Mouse (Mus musculus): ENCODE data around the gene Aacs. TPM values are rescaled to one million over a fixed set of nuclear protein-coding genes. Genes with fewer than 3 reads are reported as not detected.
"Not testable (repeated sequence)": the region's sequence is repeated elsewhere in the genome, so short reads cannot be mapped to it uniquely, and the experiment has no call there.

Aacs gene
- polyA plus RNA-seq, 1 experiment: 53.3 TPM

- no peak overlapping the region for H3K4me3 ChIP-seq (ENCODE audit: insufficient read depth, poor library complexity, severe bottlenecking)
- H3K27me3 ChIP-seq (ENCODE audit: control insufficient read depth, insufficient read depth, insufficient read length): no peaks in the 10 kb centered on the region
- TF ChIP-seq MYOD1 (IDR thresholded peaks at IDR 0.05; ENCODE audit: control insufficient read depth, insufficient read length, low read depth): no peak
- TF ChIP-seq MAX (IDR thresholded peaks at IDR 0.05): peak; percentile 79
- peaks cover 51% of the 10 kb centered on the region for H3K36me3 ChIP-seq (ENCODE audit: control insufficient read depth, insufficient read depth)
- peaks cover 2% of the 10 kb centered on the region for H3K79me2 ChIP-seq (ENCODE audit: control insufficient read depth, insufficient read depth)
- H3ac ChIP-seq (ENCODE audit: control insufficient read depth, insufficient read length, low read depth): no peak overlapping the region
- H3K79me3 ChIP-seq (ENCODE audit: low read depth): no peaks in the 10 kb centered on the region
Observed at GRCm38 (mm10) chr5:125488116-125488455, 12.5 kb downstream of the Aacs start.

GRCm38 (mm10) chr5:125488953-125489352, 13.3 kb downstream of the Aacs start:
- not testable (repeated sequence) for H3K27me3 ChIP-seq (ENCODE audit: control insufficient read depth, insufficient read depth, insufficient read length); H3ac ChIP-seq (ENCODE audit: control insufficient read depth, insufficient read length, low read depth); H3K4me3 ChIP-seq (ENCODE audit: insufficient read depth, poor library complexity, severe bottlenecking); H3K79me2 ChIP-seq (ENCODE audit: control insufficient read depth, insufficient read depth); H3K79me3 ChIP-seq (ENCODE audit: low read depth)
- peaks cover 45% of the 10 kb centered on the region for H3K36me3 ChIP-seq (ENCODE audit: control insufficient read depth, insufficient read depth)

- no peak overlapping the region for H3K4me3 ChIP-seq (ENCODE audit: insufficient read depth, poor library complexity, severe bottlenecking)
- H3K79me3 ChIP-seq (ENCODE audit: low read depth): no peaks in the 10 kb centered on the region
- peaks cover 54% of the 10 kb centered on the region for H3K36me3 ChIP-seq (ENCODE audit: control insufficient read depth, insufficient read depth)
- TF ChIP-seq MYOG (IDR thresholded peaks at IDR 0.05; ENCODE audit: control insufficient read depth, extremely low read depth, insufficient read length) (no peak), MAX (IDR thresholded peaks at IDR 0.05) (no peak), CEBPB (IDR thresholded peaks at IDR 0.05; ENCODE audit: low read depth) (no peak), FOSL1 (IDR thresholded peaks at IDR 0.05; ENCODE audit: insufficient read depth, low read length, poor library complexity, severe bottlenecking) (no peak), CTCF (IDR thresholded peaks at IDR 0.05; ENCODE audit: control insufficient read depth, insufficient read depth, insufficient read length) (no peak), USF1 (IDR thresholded peaks at IDR 0.05; ENCODE audit: low read depth) (no peak), MYOD1 (IDR thresholded peaks at IDR 0.05; ENCODE audit: control insufficient read depth, insufficient read length, low read depth) (no peak)
- H3K27me3 ChIP-seq (ENCODE audit: control insufficient read depth, insufficient read depth, insufficient read length): no peaks in the 10 kb centered on the region
- H3ac ChIP-seq (ENCODE audit: control insufficient read depth, insufficient read length, low read depth): no peak overlapping the region
- H3K79me2 ChIP-seq (ENCODE audit: control insufficient read depth, insufficient read depth): no peaks in the 10 kb centered on the region
Observed at GRCm38 (mm10) chr5:125491107-125491506, 15.5 kb downstream of the Aacs start.

- Histone ChIP-seq H3K79me2 (ENCODE audit: control insufficient read depth, insufficient read depth) (no peaks in the 10 kb centered on the region), H3K4me3 (ENCODE audit: insufficient read depth, poor library complexity, severe bottlenecking) (no peak overlapping the region), H3K27me3 (ENCODE audit: control insufficient read depth, insufficient read depth, insufficient read length) (no peaks in the 10 kb centered on the region), H3K36me3 (ENCODE audit: control insufficient read depth, insufficient read depth) (peaks cover 47% of the 10 kb centered on the region), H3ac (ENCODE audit: control insufficient read depth, insufficient read length, low read depth) (no peak overlapping the region), H3K79me3 (ENCODE audit: low read depth) (peaks cover 1% of the 10 kb centered on the region)
- TF ChIP-seq MAX (IDR thresholded peaks at IDR 0.05): no peak
- no peak for TF ChIP-seq CTCF (IDR thresholded peaks at IDR 0.05; ENCODE audit: control insufficient read depth, insufficient read depth, insufficient read length)
- no peak for TF ChIP-seq MYOD1 (IDR thresholded peaks at IDR 0.05; ENCODE audit: control insufficient read depth, insufficient read length, low read depth)
- no peak for TF ChIP-seq MYOG (IDR thresholded peaks at IDR 0.05; ENCODE audit: control insufficient read depth, extremely low read depth, insufficient read length)
- TF ChIP-seq CEBPB (IDR thresholded peaks at IDR 0.05; ENCODE audit: low read depth): no peak
- no peak for TF ChIP-seq USF1 (IDR thresholded peaks at IDR 0.05; ENCODE audit: low read depth)
Observed at GRCm38 (mm10) chr5:125492379-125493092, 16.9 kb downstream of the Aacs start.

GRCm38 (mm10) chr5:125493093-125493423, 17.4 kb downstream of the Aacs start:
- Histone ChIP-seq H3K36me3 (ENCODE audit: control insufficient read depth, insufficient read depth) (peaks cover 44% of the 10 kb centered on the region), H3K79me3 (ENCODE audit: low read depth) (peaks cover 3% of the 10 kb centered on the region), H3K27me3 (ENCODE audit: control insufficient read depth, insufficient read depth, insufficient read length) (no peaks in the 10 kb centered on the region), H3ac (ENCODE audit: control insufficient read depth, insufficient read length, low read depth) (no peak overlapping the region), H3K79me2 (ENCODE audit: control insufficient read depth, insufficient read depth) (peaks cover 3% of the 10 kb centered on the region), H3K4me3 (ENCODE audit: insufficient read depth, poor library complexity, severe bottlenecking) (no peak overlapping the region)
- TF ChIP-seq CEBPB (IDR thresholded peaks at IDR 0.05; ENCODE audit: low read depth) (no peak), FOSL1 (IDR thresholded peaks at IDR 0.05; ENCODE audit: insufficient read depth, low read length, poor library complexity, severe bottlenecking) (no peak), MYOD1 (IDR thresholded peaks at IDR 0.05; ENCODE audit: control insufficient read depth, insufficient read length, low read depth) (no peak), MYOG (IDR thresholded peaks at IDR 0.05; ENCODE audit: control insufficient read depth, extremely low read depth, insufficient read length) (no peak), CTCF (IDR thresholded peaks at IDR 0.05; ENCODE audit: control insufficient read depth, insufficient read depth, insufficient read length) (no peak), MAX (IDR thresholded peaks at IDR 0.05) (no peak), USF1 (IDR thresholded peaks at IDR 0.05; ENCODE audit: low read depth) (no peak)

- Histone ChIP-seq H3K36me3 (ENCODE audit: control insufficient read depth, insufficient read depth) (peaks cover 34% of the 10 kb centered on the region), H3K79me2 (ENCODE audit: control insufficient read depth, insufficient read depth) (peaks cover 13% of the 10 kb centered on the region), H3K27me3 (ENCODE audit: control insufficient read depth, insufficient read depth, insufficient read length) (no peaks in the 10 kb centered on the region), H3ac (ENCODE audit: control insufficient read depth, insufficient read length, low read depth) (no peak overlapping the region), H3K4me3 (ENCODE audit: insufficient read depth, poor library complexity, severe bottlenecking) (no peak overlapping the region), H3K79me3 (ENCODE audit: low read depth) (peaks cover 3% of the 10 kb centered on the region)
- TF ChIP-seq MYOG (IDR thresholded peaks at IDR 0.05; ENCODE audit: control insufficient read depth, extremely low read depth, insufficient read length) (no peak), MAX (IDR thresholded peaks at IDR 0.05) (no peak), CEBPB (IDR thresholded peaks at IDR 0.05; ENCODE audit: low read depth) (no peak), FOSL1 (IDR thresholded peaks at IDR 0.05; ENCODE audit: insufficient read depth, low read length, poor library complexity, severe bottlenecking) (no peak)
Observed at GRCm38 (mm10) chr5:125495655-125496054, 20.0 kb downstream of the Aacs start.
